Mouse (Mus musculus): ENCODE measurements around the gene Vps50.
"Not testable (repeated sequence)": the region's sequence is repeated elsewhere in the genome, so short reads cannot be mapped to it uniquely, and the experiment has no call there.

Vps50 gene

DNA sequence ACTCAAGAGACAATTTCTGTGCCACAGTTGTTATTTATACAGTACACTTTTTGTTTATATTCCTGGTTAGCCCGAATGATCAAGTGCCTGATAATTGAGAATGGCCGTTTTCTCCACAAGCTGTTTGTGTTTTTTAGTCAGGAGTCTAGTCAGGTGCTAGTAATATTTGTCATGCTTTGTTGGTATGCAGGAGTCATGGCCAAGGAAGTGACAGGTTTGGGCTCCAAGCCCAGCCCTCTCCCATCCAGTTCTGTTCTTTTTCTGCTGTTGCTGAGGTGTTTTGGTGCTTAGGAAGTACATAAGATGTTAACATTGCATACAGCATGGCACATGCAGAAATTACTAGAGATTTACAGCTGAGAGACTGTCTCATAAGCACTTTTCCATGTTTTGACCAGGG is 41.3 kb downstream of the Vps50 start:
- DNase-seq = peak in 1 of 2 experiments; percentile 12

DNA sequence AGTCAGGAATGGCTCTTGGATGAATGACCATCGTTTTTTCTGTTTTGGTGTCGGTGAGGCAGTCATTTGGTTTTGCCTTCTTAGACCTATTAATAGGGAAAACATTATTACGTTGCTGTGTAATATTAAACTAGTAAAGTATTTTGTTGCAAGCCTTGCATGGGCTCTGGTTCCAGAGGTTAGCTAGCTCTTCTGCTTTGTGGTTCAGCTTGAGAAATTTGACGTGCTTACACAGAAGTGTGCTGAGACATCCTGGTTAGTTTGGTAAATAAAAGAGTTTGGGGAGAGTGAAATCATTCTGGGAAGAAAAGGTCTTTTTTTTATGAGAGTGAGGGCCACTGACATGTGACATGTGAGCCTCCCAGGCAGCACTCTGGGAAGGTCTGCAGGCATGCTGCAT is 45.7 kb downstream of the Vps50 start:
- no peak for DNase-seq

DNA sequence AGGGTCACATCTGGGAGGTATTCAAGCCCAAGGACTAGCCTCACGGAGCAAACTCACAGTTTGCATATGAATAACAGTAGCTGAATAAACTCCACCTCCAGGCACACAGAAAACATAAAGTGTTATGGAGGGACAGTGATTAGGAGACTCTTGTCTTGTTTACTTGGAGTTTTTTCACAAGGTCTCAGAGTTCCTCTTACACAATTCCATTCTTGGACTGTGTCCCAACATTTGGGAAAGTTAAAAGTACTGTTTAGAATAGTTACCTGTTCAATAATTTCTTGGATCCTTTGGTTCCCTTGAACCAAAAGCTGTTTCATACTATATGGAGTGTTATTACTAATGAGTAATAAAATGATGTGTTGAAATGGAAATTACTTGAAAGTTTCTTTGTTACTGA is 46.8 kb downstream of the Vps50 start:
- DNase-seq = no peak

DNA sequence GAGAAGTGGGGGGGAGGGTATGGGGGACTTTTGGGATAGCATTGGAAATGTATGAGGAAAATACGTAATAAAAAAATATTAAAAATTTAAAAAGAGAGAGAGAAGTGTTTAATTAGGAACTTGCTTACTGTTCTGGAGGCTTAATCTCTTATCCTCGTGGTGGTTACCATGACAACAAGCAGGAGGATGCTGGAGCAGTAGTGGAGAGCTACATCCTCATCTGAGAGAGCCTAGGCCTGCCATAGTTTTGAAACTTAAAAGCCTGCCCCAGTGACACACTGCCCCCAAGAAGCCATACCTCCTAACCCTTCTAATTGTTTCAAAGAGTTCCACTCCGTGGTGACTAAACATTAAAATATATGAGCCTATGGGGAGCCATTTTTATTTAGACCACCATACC is 50.8 kb downstream of the Vps50 start:
- DNase-seq = no peak

DNA sequence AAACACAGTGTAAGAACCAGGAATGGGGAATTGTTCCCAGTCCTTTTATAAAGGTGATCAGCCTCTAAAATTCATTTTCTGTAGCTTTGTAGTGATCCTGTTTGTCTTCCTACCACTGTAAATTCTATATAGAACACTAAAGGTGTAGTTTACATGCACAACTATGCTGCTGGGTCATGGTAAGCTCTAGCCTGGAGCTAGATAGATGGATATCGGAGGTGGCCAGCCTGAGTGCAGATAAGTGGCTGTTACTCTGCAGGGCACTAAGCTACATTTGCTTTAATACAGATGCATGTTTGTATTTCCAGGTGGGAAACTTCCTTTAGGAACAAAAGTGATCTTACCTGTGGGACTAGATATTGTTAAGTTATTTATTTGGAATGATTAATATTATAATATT is 51.8 kb downstream of the Vps50 start:
- no peak for DNase-seq

DNA sequence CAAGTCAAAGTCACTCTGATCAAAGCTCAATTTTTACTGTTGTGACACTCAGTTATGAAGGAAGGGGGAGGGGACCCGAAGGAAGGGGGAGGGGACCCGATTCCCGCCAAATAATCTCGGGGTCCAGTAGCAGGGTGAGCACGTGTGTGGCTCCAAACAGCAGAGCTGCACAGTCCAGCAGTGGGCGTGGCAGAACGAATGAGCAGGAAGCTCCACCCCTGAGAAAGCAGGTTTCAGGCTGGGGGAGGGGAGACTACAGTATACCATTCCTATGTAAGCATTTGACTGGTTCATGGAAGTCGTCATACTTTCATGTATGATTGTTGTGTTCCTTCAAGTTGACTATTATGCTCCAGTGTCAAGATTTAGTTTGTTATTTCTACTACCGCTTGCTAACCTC is 54.5 kb downstream of the Vps50 start:
- DNase-seq = not testable (repeated sequence)

DNA sequence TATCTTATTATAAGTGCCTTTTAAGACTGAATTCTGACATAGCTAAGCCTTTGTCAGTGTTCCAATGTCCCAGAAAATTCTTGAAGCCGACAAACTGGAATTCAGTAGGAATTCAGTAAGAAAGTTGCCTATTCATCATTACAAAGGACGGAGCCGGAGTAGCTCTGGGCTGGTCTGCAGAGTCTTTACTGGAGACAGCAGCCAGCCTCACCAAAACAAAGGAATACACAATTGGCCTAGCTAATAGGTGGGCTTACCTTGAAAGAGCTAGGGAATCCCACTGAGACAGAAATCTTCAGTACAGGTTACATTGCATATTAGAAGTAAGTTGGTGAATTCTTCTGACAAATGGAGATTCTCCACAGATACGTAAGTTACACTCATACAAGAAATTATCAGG is 59.0 kb downstream of the Vps50 start:
- no peak for DNase-seq

DNA sequence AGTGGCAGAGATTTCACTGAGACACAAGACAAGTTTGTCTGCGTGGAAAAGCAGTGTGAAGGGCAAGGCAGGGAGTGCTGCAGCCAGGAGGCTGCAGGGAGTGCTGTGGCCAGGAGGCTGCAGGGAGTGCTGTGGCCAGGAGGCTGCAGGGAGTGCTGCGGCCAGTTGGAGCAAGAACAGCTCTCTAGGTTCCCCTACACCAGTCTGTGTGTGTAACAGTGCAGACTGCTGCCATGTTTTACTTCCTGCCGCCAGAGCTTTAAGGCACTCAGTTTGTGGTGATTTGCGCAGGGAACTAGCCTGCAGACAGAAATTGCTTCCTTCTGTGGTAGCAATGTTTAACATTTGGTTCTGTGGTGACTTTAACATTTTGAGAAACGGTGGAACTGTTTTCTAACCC is 61.8 kb downstream of the Vps50 start:
- peak; percentile 6 to 14 for DNase-seq

DNA sequence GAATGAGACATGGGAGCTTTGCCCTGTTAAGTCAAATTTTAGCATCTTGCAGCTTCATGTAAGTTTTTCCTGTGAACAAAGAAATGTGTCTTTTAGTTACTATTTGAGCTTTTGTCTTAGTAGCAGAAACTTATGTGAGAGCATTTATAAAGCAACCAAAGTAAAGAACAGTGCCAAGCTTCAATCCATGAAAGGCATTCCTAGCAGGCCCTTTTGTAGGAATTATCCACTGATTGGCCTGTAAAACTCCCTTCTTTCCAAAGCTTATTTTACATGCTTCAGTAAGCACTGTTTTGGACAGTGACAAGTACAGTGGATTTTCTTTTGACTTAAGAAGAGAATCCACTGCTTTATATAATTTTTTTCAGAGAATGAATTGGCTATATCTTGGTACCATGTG is 64.1 kb downstream of the Vps50 start:
- DNase-seq = no peak

DNA sequence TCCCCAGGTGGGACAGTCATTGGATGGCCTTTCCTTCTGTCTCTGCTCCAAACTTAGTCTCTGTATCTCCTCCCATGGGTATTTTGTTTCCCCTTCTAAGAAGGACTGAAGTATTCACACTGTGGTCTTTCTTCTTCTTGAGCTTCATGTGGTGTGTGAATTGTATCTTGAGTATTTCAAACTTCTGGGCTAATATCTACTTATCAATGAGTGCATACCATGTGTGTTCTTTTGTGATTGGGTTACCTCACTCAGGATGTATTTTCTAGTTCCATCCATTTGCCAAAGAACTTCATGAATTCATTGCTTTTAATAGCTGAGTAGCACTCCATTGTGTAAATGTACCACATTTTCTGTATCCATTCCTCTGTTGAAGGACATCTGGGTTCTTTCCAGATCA is 65.9 kb downstream of the Vps50 start:
- not testable (repeated sequence) for DNase-seq

DNA sequence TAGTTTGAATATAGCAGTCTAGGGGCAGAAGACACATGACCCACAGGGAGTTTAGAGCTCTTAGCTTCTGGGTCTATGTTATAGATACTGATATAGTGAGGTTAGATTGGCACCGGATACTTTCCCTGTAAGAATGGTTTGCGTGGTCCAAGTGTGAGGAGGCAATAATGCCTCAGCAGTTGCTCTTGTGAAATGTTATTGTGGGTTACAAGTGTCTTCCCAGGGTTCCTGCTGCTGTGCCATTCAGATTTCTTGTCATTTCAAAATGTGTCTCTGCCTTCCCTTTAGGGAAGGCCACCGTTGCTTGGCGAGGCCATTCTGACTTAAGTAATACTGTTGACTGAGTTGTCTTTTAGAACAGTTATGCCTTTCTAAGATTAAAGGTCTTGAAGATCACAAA is 66.8 kb downstream of the Vps50 start:
- DNase-seq = no peak

DNA sequence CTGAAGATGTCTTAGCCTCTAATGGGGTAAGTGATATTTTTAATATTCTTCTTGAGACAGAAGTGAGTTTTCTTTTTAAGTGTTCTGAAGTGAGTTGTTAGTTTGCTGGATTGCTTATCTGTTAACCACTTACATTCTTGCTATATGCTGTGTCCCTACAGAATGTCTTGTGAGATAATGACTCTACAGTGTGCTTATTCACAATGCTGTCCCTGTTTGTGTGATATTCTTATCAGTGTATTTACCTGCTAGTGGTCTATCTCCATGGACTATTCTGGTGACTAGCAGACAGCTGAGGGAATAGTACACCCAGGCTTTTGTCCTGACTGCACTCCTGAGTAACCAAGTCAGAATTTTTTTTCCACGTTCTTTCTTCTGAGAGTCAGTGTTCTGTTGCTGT is 67.5 kb downstream of the Vps50 start:
- DNase-seq = no peak

DNA sequence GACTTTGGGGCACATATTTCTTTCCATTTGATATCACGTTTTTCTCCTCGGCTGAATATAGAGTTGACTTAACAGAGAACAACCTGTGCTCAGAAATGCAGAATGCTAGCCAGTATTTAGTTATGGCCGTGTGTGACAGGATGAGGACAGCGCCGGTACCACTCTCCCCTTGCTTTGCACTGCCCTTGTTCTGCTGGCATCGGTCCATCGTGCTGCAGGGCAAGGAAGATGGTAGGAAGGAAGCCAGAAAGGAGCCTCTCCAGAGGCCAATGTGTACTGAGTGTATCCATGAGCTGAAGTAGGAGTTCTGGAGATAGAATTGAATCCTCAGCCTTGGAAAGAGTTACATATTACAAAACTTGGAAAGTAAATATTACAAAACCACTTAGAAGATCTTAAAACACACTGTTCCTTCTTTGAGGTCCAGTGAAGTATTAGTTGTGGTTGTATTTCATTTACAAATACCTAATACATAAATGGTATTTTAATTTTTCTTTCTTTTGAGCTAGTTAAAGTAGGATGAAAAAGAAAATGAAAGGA is 69.0 kb downstream of the Vps50 start:
- peak; percentile 35 to 54 for DNase-seq

DNA sequence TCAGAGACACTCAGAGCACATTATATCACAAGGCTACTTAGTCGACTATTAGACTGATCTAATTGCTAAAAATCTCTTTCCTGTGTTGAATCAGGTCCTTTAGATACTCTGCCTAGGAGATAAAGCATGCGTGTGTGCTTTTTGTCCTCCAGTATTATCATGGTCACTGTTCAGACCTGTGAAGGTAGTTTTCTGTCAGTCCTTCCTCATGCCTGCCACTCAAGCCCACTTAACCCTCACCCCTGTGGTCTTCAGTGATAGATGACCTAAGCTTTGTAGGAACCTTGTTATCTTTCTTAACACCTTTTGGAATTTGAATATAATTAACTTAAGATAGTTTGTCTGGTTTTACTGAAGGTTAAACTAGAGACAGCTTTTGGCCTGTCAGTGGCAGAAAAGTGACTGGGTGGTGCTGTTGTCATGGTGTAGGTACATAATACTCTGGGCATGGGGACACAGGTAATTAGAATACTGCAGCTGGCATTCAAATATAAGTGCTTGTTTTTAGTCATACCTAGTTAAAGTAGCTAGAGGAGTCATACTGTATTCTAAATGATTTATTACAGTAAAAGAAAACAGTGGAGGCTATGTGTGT is 74.1 kb downstream of the Vps50 start:
- no peak for DNase-seq

DNA sequence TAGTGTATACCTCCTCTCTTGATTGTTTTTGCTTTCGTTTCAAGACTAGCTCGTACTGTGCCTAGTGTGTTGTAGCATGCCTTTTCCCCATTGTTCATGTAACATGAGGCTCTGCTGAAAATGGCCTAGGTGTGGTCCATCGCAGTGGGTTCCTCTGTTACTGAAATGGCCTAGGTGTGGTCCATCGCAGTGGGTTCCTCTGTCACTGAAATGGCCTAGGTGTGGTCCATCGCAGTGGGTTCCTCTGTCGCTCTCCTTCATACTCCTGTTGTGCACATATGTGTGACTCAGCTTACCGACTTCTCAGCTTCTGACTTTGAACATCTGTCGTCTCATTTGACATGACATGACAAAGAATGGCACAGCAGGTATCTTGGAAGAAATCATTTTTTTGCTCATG is 75.6 kb downstream of the Vps50 start:
- no peak for DNase-seq

DNA sequence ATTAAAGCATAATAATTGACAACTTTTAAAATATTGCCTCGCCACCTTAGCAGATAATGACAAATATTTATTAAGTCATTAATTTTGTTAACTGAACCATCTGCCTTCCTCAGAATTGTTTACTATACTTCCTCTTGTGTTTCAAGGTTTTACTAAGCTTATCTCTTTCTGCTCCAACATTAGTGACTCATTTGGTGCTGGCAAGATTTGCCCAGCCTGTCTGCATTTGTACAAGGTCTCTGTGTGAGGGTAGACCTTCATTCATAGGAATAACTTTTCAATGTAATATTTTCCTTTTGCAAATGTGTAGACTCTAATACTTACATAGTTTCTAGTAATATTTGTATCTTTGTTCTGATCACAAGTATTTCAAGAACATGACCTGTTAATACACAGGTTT is 87.2 kb downstream of the Vps50 start:
- no peak for DNase-seq

DNA sequence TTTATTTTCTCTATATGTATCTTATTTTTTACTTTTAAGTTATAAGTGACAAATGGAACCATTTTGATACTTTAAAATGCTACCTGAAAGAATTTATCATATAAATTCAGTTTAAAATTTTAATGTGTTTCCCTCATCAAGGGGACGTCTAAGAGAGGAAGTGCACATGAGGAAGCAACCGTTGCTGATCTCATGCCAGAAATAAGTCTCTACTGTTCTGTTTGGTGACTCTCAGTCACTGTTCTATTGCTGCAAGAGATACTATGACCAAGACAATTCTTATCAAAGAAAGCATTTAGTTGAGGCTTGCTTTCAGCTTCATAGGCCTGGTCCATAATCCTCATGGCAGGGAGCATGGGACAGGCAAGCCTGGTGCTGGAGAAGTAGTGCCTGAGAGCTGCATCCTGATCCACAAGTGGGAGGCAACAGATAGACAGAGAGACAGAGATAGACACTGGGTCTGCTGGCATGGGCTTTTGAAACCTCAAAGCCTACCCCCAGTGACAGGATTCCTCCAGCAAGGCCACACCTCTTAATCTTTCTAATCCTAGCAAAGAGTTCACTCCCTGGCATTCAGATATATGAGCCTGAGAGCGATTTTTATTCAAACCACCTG is 92.2 kb downstream of the Vps50 start:
- DNase-seq = no peak

DNA sequence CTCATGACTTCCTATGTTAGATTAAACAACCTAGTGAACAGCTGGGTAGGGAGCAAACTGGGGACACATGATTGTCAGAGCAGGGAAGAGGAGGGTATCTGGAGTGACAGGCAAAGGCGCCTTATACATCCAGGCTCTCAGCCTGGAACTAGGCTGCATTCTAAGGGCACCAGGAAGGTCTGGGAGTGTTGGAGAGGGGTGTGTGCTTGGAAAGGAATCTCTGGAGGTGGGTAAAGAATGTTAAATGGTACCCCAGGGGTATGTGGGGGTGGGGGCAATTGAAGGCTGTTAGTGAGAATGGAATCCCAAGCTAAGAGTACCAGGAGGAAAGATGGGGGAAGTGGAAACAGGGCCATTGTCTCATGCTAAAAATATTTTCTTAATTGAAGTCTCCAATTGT is 96.1 kb downstream of the Vps50 start:
- DNase-seq = no peak

DNA sequence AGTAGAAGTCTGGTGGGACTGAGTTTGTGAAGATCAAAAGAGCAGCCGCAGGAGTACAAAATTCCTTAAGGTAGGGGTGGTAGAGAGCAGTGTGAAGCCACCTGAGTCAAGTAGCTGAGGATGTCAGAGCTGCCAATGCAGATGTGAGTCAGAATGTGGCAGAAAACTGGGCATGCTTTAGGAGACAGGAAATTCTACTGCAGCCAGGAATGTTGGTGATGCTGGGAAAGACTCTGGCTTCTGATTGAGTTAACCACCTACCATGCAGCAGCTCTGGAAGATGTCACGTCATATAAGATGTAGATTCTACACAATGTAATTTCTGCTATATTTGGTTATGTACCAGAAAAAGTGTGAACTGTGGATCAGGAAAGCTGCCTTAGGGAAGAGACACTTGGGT is 114.6 kb downstream of the Vps50 start:
- DNase-seq = no peak

DNA sequence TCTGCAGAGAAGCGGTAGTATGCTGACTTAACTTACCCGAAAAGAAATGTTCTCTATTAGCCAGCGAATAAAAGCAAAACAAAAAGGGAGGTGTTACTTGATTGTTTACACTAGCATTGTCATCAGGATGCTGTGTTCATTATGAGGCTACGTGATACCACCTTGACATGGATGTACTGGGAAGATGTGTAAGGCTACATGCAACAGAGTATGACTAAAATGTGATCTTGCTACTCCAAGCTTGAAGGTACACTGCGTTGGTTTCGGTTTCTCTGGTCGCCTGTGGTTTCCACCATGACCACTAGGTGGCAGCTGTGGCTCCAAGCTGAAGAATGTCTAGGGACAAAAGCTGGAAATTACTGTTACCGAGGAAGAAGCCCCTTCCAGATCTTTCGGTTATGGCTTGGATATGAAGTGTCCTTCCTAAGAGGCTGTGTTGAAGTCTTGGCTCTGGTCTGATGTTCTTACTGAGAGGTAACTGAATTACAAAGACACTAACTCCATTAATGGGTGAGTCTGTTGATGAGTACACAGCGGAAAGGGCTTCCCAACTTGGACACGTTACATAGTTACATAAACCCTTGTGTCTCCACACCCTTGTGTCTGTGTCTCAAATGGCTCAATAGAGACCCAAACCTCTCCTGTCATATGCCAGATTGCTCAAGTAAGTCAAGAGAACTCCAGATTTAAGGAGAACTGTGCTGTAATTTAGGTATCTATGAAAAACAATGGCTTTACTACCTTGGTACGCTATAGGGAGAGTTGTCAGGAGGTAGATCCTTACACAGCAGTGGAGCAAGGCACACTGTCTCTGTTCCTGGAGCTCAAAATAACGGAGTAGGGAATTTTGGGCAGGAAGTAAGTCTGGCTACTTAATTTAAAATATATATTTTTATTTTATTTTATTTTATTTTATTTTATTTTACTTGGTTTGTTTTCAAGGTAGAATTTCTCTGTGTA is 122.5 kb downstream of the Vps50 start:
- peak; percentile 8 to 25 for DNase-seq

Data from cerebellum, postnatal 10 days (tissue).